Mouse (Mus musculus) kidney, adult 2 months (tissue): ENCODE data around the gene Igsf8. TPM values are rescaled to one million over a fixed set of nuclear protein-coding genes. Genes with fewer than 3 reads are reported as not detected.

Experiments
- DNase-seq: peaks from one replicate; pipeline ENCODE4 v3.0.0; 2021
- H3K27ac ChIP-seq: fragments of 200-500 bp; 2 replicates; pipeline ENCODE4 v1.5.1; 2012; ENCODE audit warnings: low read depth, low read length, control low read depth, inconsistent platforms; ENCODE audit not compliant: insufficient read depth
- H3K27me3 ChIP-seq: fragments of 200-500 bp; replicated peaks from 2 replicates; pipeline ENCODE4 v1.6.1; 2012; ENCODE audit warnings: mild to moderate bottlenecking, moderate library complexity, low read length, inconsistent platforms; ENCODE audit not compliant: control insufficient read depth, insufficient read depth
- H3K36me3 ChIP-seq: fragments of 200-500 bp; 2 replicates; pipeline ENCODE4 v1.6.1; 2012; ENCODE audit warnings: mild to moderate bottlenecking, moderate library complexity, low read length, inconsistent platforms; ENCODE audit not compliant: control insufficient read depth, insufficient read depth
- H3K4me1 ChIP-seq: fragments of 200-500 bp; 2 replicates; pipeline ENCODE4 v1.6.1; 2011; ENCODE audit warnings: low read length; ENCODE audit not compliant: control insufficient read depth, insufficient read depth
- H3K4me3 ChIP-seq: fragments of 200-500 bp; 2 replicates; pipeline ENCODE4 v1.5.1; 2011; ENCODE audit warnings: mild to moderate bottlenecking, low read depth, low read length, control low read depth; ENCODE audit not compliant: insufficient read depth
- CTCF ChIP-seq: fragments of 200-500 bp; conservative IDR thresholded peaks from 2 replicates; pipeline ENCODE4 v1.5.1; 2011; ENCODE audit warnings: low read depth, mild to moderate bottlenecking, control low read depth, low read length, moderate library complexity, mixed read lengths; ENCODE audit not compliant: insufficient read depth, insufficient read length
- POLR2A ChIP-seq: fragments of 200-500 bp; IDR thresholded peaks from one replicate; pipeline ENCODE4 v1.6.1; 2011; ENCODE audit warnings: low read depth, low read length, control low read depth
- WGBS: fragments of 180-500 bp; shearing (Covaris S2); methylation state at CpG from one replicate; pipeline ENCODE4 v1.1.7; 2018; 5-methylcytosine and 5-hydroxymethylcytosine counted together
- polyA plus RNA-seq: library from polyadenylated mRNA; depleted of rRNA; stranded (reverse); fragments of >200 nt; gene quantifications from 2 replicates; pipeline ENCODE4 v1.2.3, GENCODE M21; 2012

Igsf8 gene
- polyA plus RNA-seq, 1 experiment: 54.3 TPM

GRCm38 (mm10) chr1:172317431-172317830, 56.0 kb downstream of the Igsf8 start:
- H3K27ac ChIP-seq: no peak overlapping the region
- DNase-seq: no peak
- 0 out of 2 replicates have a peak, but pooled peaks cover 5% of the 10 kb centered on the region for H3K4me1 ChIP-seq
- 84% methylated on average over 18 of the region's 18 CpGs for WGBS
- TF ChIP-seq POLR2A: no peak
- no peak for TF ChIP-seq CTCF
- no peaks in the 10 kb centered on the region for H3K36me3 ChIP-seq
- H3K27me3 ChIP-seq: no peaks in the 10 kb centered on the region
- H3K4me3 ChIP-seq: no peak overlapping the region

- WGBS: 90% methylated on average over 15 of the region's 15 CpGs
- TF ChIP-seq POLR2A (no peak), CTCF (no peak)
- H3K27ac ChIP-seq: no peak overlapping the region
- no peaks in the 10 kb centered on the region for H3K27me3 ChIP-seq
- no peak overlapping the region for H3K4me3 ChIP-seq
- H3K36me3 ChIP-seq: no peaks in the 10 kb centered on the region
- 0 out of 2 replicates have a peak, but pooled peaks cover 4% of the 10 kb centered on the region for H3K4me1 ChIP-seq
- DNase-seq: no peak
Measured at GRCm38 (mm10) chr1:172317946-172318345, 56.5 kb downstream of the Igsf8 start.

DNA sequence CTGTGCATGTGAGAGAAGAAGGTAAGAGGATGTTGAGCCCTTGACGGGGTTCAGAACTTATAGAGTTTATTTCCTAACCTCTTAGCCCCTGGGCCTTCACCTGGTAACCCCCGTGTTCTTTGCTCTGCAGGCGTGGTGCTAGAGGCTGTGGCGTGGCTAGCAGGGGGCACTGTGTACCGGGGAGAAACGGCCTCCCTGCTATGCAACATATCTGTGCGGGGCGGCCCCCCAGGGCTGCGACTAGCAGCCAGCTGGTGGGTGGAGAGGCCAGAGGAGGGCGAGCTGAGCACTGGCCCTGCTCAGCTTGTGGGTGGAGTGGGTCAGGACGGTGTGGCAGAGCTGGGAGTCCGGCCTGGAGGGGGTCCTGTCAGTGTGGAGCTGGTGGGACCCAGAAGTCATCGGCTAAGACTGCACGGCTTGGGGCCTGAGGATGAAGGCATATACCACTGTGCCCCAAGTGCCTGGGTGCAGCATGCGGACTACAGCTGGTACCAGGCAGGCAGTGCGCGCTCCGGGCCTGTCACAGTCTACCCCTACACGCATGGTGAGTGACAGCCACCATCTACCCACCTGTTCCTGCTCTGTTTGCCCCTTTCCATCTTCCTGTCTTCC, 57.1 kb downstream of the Igsf8 start:
- Histone ChIP-seq H3K27ac (no peak overlapping the region), H3K27me3 (no peaks in the 10 kb centered on the region), H3K4me3 (no peak overlapping the region), H3K4me1 (no peaks in the 10 kb centered on the region), H3K36me3 (no peaks in the 10 kb centered on the region)
- 94% methylated on average over 19 of the region's 19 CpGs for WGBS
- DNase-seq: no peak
- TF ChIP-seq CTCF (no peak), POLR2A (no peak)

DNA sequence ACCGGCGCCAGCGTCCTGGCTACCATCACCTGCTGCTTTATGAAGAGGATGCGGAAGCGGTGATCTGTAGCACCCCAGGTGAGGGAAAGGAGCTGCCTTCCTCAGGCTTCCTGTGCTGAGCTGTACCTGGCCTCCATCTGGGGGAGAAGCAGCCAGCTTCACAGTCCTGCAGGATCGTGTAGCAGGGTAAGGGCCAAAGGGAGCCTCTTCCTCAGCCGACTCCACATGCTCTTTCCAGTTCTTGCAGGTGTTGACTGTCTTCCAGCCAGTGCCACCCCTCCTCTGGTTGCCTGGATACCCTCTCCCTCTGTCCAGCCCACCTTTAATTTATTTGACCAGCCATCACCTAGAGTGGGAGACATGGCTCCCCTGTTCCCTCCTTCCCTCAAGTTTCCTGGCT, 57.9 kb downstream of the Igsf8 start:
- WGBS: 73% methylated on average over 7 of the region's 7 CpGs
- Histone ChIP-seq H3K4me1 (no peaks in the 10 kb centered on the region), H3K36me3 (no peaks in the 10 kb centered on the region), H3K27me3 (no peaks in the 10 kb centered on the region), H3K27ac (no peak overlapping the region), H3K4me3 (no peak overlapping the region)
- DNase-seq: no peak
- TF ChIP-seq CTCF: no peak
- TF ChIP-seq POLR2A: no peak

GRCm38 (mm10) chr1:172319921-172320411, 58.5 kb downstream of the Igsf8 start:
- no peaks in the 10 kb centered on the region for H3K36me3 ChIP-seq
- no peaks in the 10 kb centered on the region for H3K27me3 ChIP-seq
- WGBS: 49% methylated on average over 5 of the region's 5 CpGs
- H3K4me1 ChIP-seq: no peaks in the 10 kb centered on the region
- DNase-seq: no peak
- H3K27ac ChIP-seq: no peak overlapping the region
- TF ChIP-seq POLR2A: no peak
- TF ChIP-seq CTCF: no peak
- H3K4me3 ChIP-seq: no peak overlapping the region

DNA sequence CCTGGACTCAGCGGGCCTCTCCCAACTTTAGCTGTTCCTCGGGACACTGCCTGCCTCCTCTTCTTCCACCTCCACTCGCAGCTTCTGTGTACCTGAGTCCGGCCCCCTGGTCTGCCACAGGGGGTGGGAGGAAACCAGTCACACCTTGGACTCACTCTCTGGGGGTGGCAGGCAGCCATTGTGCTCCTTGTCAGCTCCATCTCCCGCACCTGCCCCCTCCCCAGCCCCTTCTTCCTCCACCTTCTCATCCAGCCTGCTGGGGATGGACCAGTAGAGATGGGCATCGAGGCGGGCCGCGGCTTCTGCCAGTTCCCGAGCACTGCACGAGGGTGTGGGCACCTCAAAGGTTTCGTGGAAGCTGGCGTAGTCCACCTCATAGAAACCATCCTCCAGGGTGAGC, 61.3 kb downstream of the Igsf8 start:
- Histone ChIP-seq H3K4me3 (no peak overlapping the region), H3K27me3 (no peaks in the 10 kb centered on the region), H3K4me1 (no peaks in the 10 kb centered on the region; the same call in 1 of the 2 replicates), H3K27ac (no peak overlapping the region), H3K36me3 (no peaks in the 10 kb centered on the region)
- TF ChIP-seq CTCF (no peak), POLR2A (no peak)
- no peak for DNase-seq
- WGBS: 78% methylated on average over 13 of the region's 13 CpGs

DNA sequence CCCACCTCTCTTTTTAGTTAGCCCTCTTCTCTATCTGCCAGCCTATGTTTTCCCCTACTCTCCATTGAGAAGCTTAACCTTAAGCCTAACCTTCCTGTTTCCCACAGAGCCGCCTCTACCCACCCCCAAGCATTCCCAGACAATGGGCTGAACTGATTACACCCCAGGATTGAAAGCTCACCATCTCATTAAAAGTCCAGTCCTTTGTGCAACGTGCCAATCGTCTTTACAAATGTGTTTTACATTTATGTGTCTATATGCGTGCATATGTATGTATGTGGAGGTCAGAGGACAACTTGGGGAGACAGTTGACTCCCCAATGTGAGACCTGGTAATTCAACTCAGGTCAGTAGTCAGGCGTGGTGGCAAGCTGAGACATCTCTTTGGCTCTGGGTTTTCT, 61.9 kb downstream of the Igsf8 start:
- TF ChIP-seq CTCF (no peak), POLR2A (no peak)
- Histone ChIP-seq H3K4me1 (no peaks in the 10 kb centered on the region; the same call in 1 of the 2 replicates), H3K27ac (no peak overlapping the region), H3K27me3 (no peaks in the 10 kb centered on the region; the same call in 1 of the 2 replicates), H3K4me3 (no peak overlapping the region), H3K36me3 (no peaks in the 10 kb centered on the region)
- WGBS: 72% methylated on average over 5 of the region's 5 CpGs
- DNase-seq: no peak
